Mouse (Mus musculus) liver, adult 2 months (tissue): Measurements from ENCODE around the gene Gramd1b.

Source experiments
- CTCF ChIP-seq: fragments of 200-500 bp; IDR thresholded peaks from 2 replicates; pipeline ENCODE4 v1.5.1; 2011; ENCODE audit warnings: low read depth, low read length, control low read depth
- POLR2A ChIP-seq: fragments of 200-500 bp; IDR thresholded peaks from 2 replicates; pipeline ENCODE4 v1.6.1; 2011; ENCODE audit warnings: low read length, control low read depth; ENCODE audit not compliant: insufficient read depth; ENCODE audit errors: extremely low read depth

DNA sequence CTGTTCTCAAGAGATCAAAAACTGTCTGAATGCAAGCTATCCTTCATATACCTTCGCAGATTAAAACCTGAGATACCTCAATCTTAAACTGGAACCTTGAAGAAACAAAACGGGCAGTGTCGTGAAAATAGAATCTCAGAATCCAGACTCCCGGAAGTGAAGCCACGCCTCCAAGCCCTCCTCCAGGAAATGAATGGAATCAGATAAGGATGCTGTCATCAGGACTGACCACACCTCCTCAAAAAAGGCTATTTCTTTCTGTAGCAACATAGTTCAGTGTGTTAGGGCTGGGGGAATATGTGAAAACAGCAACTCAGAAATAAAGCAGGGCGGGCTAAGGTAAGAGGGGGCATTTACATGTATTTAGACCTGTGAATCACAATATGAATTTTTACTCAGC, 142.0 kb downstream of the Gramd1b start:
- TF ChIP-seq POLR2A = no peak
- TF ChIP-seq CTCF = no peak
